Mouse (Mus musculus): ENCODE measurements around the gene Efcab9. TPM values are rescaled to one million over a fixed set of nuclear protein-coding genes. Genes with fewer than 3 reads are reported as not detected.

Efcab9 gene
- polyA plus RNA-seq, 1 experiment from 2014 or later: not detected

DNA sequence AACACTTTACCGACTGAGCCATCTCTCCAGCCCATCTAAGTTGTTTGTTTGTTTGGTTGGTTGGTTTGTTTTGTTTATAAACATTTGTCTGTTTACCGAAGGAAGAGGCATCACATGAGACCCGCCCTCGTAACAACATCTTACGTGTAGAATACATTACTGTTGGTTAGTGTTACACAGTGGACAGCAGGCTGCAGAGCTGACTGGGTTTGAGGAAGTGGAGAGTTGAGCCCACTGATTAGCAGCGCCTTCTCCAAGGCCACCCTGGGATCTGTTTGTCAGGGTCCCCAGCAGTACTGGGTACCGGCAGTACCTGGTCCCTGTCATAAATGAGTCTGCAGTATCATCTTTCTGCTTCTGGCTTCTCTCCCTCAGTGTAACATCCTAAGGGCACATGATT, 36.2 kb upstream of the Efcab9 start:
- no peak overlapping the region for H3K27ac ChIP-seq
- no peaks in the 10 kb centered on the region for H3K9me3 ChIP-seq (ENCODE audit: control insufficient read depth, low read length)
- H3K4me2 ChIP-seq (replicated peaks): no peak overlapping the region
- H3K36me3 ChIP-seq (replicated peaks; ENCODE audit: control insufficient read depth, insufficient read depth): no peaks in the 10 kb centered on the region
- no peak for DNase-seq (ENCODE audit: low spot score)
- 88% methylated on average over 7 of the region's 7 CpGs for WGBS
- no peaks in the 10 kb centered on the region for H3K27me3 ChIP-seq (ENCODE audit: control insufficient read depth, insufficient read depth, low read length)
- peaks cover 8% of the 10 kb centered on the region for H3K4me1 ChIP-seq (replicated peaks; ENCODE audit: control insufficient read depth, insufficient read depth, low read length)
- no peak overlapping the region for H3K4me3 ChIP-seq (replicated peaks; ENCODE audit: low read length)
- H3K9ac ChIP-seq: no peak overlapping the region
- no peak for ATAC-seq (ENCODE audit: low FRiP score)

- ATAC-seq (ENCODE audit: low FRiP score) (no peak), DNase-seq (ENCODE audit: low spot score) (no peak)
- Histone ChIP-seq H3K36me3 (replicated peaks; ENCODE audit: control insufficient read depth, insufficient read depth) (no peaks in the 10 kb centered on the region), H3K9me3 (ENCODE audit: control insufficient read depth, low read length) (no peaks in the 10 kb centered on the region), H3K27ac (no peak overlapping the region), H3K27me3 (ENCODE audit: control insufficient read depth, insufficient read depth, low read length) (no peaks in the 10 kb centered on the region), H3K4me1 (replicated peaks; ENCODE audit: control insufficient read depth, insufficient read depth, low read length) (peaks cover 8% of the 10 kb centered on the region), H3K4me3 (replicated peaks; ENCODE audit: low read length) (no peak overlapping the region), H3K9ac (no peak overlapping the region), H3K4me2 (replicated peaks) (no peak overlapping the region)
- 81% methylated on average over 10 of the region's 10 CpGs for WGBS
These were observed 35.3 kb upstream of the Efcab9 start for GRCm38 (mm10) chr11:32567000-32567855.

- ATAC-seq (ENCODE audit: low FRiP score) (no peak), DNase-seq (ENCODE audit: low spot score) (no peak)
- 91% methylated on average over 6 of the region's 6 CpGs for WGBS
- Histone ChIP-seq H3K4me2 (replicated peaks) (no peak overlapping the region), H3K36me3 (replicated peaks; ENCODE audit: control insufficient read depth, insufficient read depth) (no peaks in the 10 kb centered on the region), H3K27ac (no peak overlapping the region), H3K9me3 (ENCODE audit: control insufficient read depth, low read length) (no peaks in the 10 kb centered on the region), H3K4me1 (replicated peaks; ENCODE audit: control insufficient read depth, insufficient read depth, low read length) (peaks cover 8% of the 10 kb centered on the region), H3K4me3 (replicated peaks; ENCODE audit: low read length) (no peak overlapping the region), H3K9ac (no peak overlapping the region), H3K27me3 (ENCODE audit: control insufficient read depth, insufficient read depth, low read length) (no peaks in the 10 kb centered on the region)
These were observed 34.3 kb upstream of the Efcab9 start for GRCm38 (mm10) chr11:32566184-32566583.

DNA sequence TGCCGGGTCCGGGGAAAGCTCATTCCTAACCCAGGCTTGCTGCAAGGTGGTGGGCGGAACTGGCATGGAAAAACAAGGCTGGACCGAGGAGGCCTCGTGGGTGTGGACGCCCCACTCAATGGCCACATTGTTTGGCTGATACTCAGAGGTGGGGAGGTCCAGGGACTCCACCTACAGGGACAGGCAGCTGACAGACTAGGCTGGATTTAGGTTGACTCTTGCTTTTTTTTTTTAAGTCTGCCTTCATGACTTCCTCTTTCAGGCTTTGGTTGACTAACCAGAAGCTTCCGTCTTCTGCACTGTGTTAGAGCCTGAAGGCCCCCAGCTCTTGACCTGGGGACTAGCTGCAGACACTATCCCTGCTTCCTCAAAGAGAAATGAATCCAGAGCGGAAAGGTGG, 33.2 kb upstream of the Efcab9 start:
- ATAC-seq (ENCODE audit: low FRiP score): no peak
- no peak for DNase-seq (ENCODE audit: low spot score)
- Histone ChIP-seq H3K4me2 (replicated peaks) (no peak overlapping the region), H3K9me3 (ENCODE audit: control insufficient read depth, low read length) (no peaks in the 10 kb centered on the region), H3K4me3 (replicated peaks; ENCODE audit: low read length) (no peak overlapping the region), H3K4me1 (replicated peaks; ENCODE audit: control insufficient read depth, insufficient read depth, low read length) (peaks cover 8% of the 10 kb centered on the region), H3K36me3 (replicated peaks; ENCODE audit: control insufficient read depth, insufficient read depth) (no peaks in the 10 kb centered on the region), H3K27ac (no peak overlapping the region), H3K27me3 (ENCODE audit: control insufficient read depth, insufficient read depth, low read length) (no peaks in the 10 kb centered on the region), H3K9ac (no peak overlapping the region)
- 59% methylated on average over 8 of the region's 8 CpGs for WGBS

DNA sequence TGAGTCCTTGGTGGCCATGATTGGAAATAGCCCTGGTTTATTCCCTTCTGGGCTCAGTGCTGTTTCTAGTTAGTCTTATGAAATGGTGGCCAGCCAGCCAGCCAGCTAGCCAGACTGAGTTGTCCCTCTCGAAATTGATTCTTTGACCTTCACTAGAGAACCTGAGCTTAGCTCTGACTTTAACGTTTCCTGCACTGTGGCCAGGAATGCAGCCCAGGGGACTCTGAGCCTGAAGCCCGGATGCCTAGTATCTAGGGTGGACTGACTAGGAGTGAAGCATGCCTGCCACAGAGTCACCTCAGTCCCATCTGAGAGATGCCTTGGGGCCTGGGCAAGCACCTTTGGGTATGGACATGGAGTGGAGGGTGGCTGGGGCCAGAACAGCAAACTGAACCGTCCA, 32.7 kb upstream of the Efcab9 start:
- no peak for DNase-seq (ENCODE audit: low spot score)
- H3K4me3 ChIP-seq (replicated peaks; ENCODE audit: low read length): no peak overlapping the region

DNA sequence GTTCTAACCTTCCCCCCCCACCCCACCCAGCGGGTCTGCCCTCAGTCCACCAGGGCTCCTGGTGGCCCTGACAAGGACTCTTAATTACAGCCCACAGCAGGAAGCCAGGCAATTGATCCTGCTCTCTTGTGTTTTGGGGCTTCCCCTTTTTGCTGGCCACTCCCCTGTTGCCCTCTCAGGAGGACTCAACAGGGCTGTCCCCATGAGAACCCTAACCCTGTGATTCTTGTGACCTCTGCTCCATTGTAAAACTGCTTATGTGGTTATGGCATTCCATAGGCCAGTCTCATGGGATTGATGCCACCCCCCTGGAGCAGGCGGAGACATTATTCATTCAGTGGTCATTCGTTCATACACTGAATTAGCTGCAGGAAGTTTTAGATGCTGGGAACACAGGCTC, 31.8 kb upstream of the Efcab9 start:
- no peaks in the 10 kb centered on the region for H3K36me3 ChIP-seq (replicated peaks; ENCODE audit: control insufficient read depth, insufficient read depth)
- H3K4me3 ChIP-seq (replicated peaks; ENCODE audit: low read length): no peak overlapping the region
- H3K4me1 ChIP-seq (replicated peaks; ENCODE audit: control insufficient read depth, insufficient read depth, low read length): peaks cover 8% of the 10 kb centered on the region
- H3K9ac ChIP-seq: no peak overlapping the region
- H3K27me3 ChIP-seq (ENCODE audit: control insufficient read depth, insufficient read depth, low read length): no peaks in the 10 kb centered on the region
- no peak for DNase-seq (ENCODE audit: low spot score)
- H3K27ac ChIP-seq: no peak overlapping the region
- 33% methylated on average over 3 of the region's 3 CpGs for WGBS
- H3K9me3 ChIP-seq (ENCODE audit: control insufficient read depth, low read length): no peaks in the 10 kb centered on the region
- no peak overlapping the region for H3K4me2 ChIP-seq (replicated peaks)
- no peak for ATAC-seq (ENCODE audit: low FRiP score)

More for the DNA sequence above, 32.7 kb upstream of the Efcab9 start:
- Histone ChIP-seq H3K27me3 (ENCODE audit: control insufficient read depth, insufficient read depth, low read length) (no peaks in the 10 kb centered on the region), H3K9ac (no peak overlapping the region), H3K9me3 (ENCODE audit: control insufficient read depth, low read length) (no peaks in the 10 kb centered on the region), H3K4me1 (replicated peaks; ENCODE audit: control insufficient read depth, insufficient read depth, low read length) (peaks cover 8% of the 10 kb centered on the region), H3K36me3 (replicated peaks; ENCODE audit: control insufficient read depth, insufficient read depth) (no peaks in the 10 kb centered on the region), H3K4me2 (replicated peaks) (no peak overlapping the region), H3K27ac (no peak overlapping the region)
- no peak for ATAC-seq (ENCODE audit: low FRiP score)
- 73% methylated on average over 4 of the region's 4 CpGs for WGBS

- no peak overlapping the region for H3K4me3 ChIP-seq (replicated peaks; ENCODE audit: low read length)
- H3K9ac ChIP-seq: no peak overlapping the region
- H3K27ac ChIP-seq: no peak overlapping the region
- no peaks in the 10 kb centered on the region for H3K9me3 ChIP-seq (ENCODE audit: control insufficient read depth, low read length)
- 74% methylated on average over 5 of the region's 5 CpGs for WGBS
- ATAC-seq (ENCODE audit: low FRiP score): no peak
- peaks cover 8% of the 10 kb centered on the region for H3K4me1 ChIP-seq (replicated peaks; ENCODE audit: control insufficient read depth, insufficient read depth, low read length)
- no peaks in the 10 kb centered on the region for H3K27me3 ChIP-seq (ENCODE audit: control insufficient read depth, insufficient read depth, low read length)
- no peak overlapping the region for H3K4me2 ChIP-seq (replicated peaks)
- DNase-seq (ENCODE audit: low spot score): no peak
- no peaks in the 10 kb centered on the region for H3K36me3 ChIP-seq (replicated peaks; ENCODE audit: control insufficient read depth, insufficient read depth)
These were observed 30.8 kb upstream of the Efcab9 start for GRCm38 (mm10) chr11:32562706-32563105.

- Histone ChIP-seq H3K4me3 (replicated peaks; ENCODE audit: low read length) (no peak overlapping the region), H3K9ac (no peak overlapping the region), H3K27ac (no peak overlapping the region), H3K4me2 (replicated peaks) (no peak overlapping the region), H3K36me3 (replicated peaks; ENCODE audit: control insufficient read depth, insufficient read depth) (no peaks in the 10 kb centered on the region), H3K9me3 (ENCODE audit: control insufficient read depth, low read length) (no peaks in the 10 kb centered on the region), H3K27me3 (ENCODE audit: control insufficient read depth, insufficient read depth, low read length) (no peaks in the 10 kb centered on the region), H3K4me1 (replicated peaks; ENCODE audit: control insufficient read depth, insufficient read depth, low read length) (peaks cover under 1% of the 10 kb centered on the region; the same call in 1 of the 2 replicates)
- ATAC-seq (ENCODE audit: low FRiP score) (no peak), DNase-seq (ENCODE audit: low spot score) (no peak)
- WGBS: 67% methylated on average over 10 of the region's 10 CpGs
These were observed 29.8 kb upstream of the Efcab9 start for GRCm38 (mm10) chr11:32561465-32562355.

DNA sequence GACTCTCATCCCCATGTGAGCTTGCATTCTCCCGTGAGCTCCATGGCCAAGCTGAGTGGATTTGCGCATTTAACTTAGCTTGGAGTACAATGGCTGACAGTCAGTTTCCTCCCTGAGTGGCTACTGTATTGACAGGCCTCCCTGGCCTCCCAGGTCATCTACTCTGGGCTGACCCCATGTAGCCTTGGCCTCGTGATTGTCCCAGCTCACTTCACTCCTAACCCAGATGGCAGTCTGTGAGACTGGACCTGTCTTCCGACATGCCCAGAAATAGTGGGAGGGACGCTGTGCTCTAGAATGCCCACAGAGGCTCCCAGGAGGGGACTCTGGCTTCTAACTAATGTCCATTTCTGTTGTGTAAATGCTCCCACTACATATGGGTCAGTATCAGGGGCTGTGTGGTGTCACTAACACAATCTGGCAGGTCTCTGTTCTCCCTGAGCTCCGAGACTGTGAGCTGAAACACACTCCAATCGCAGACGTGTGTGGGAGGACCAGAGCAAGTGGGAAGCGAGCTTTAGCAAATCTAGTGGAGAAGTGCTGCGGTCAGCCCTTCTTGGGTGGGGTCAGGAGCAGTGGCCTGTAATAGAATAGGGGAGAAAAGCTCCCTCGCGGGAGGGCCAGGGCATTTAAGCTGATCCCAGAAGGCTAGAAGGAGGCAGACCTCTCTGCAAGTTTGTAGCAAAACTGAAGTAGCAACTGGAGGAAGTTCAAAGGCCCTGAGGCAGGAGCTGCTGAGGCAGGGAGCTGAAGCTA, 28.3 kb upstream of the Efcab9 start:
- H3K27ac ChIP-seq: no peak overlapping the region
- no peak for ATAC-seq (ENCODE audit: low FRiP score)
- no peaks in the 10 kb centered on the region for H3K4me1 ChIP-seq (replicated peaks; ENCODE audit: control insufficient read depth, insufficient read depth, low read length)

More for the DNA sequence above, 28.3 kb upstream of the Efcab9 start:
- no peak overlapping the region for H3K4me3 ChIP-seq (replicated peaks; ENCODE audit: low read length)
- H3K36me3 ChIP-seq (replicated peaks; ENCODE audit: control insufficient read depth, insufficient read depth): no peaks in the 10 kb centered on the region
- H3K27me3 ChIP-seq (ENCODE audit: control insufficient read depth, insufficient read depth, low read length): no peaks in the 10 kb centered on the region
- H3K9me3 ChIP-seq (ENCODE audit: control insufficient read depth, low read length): no peaks in the 10 kb centered on the region
- no peak overlapping the region for H3K9ac ChIP-seq
- H3K4me2 ChIP-seq (replicated peaks): no peak overlapping the region
- 82% methylated on average over 12 of the region's 12 CpGs for WGBS
- no peak for DNase-seq (ENCODE audit: low spot score)

Data from hindbrain, embryonic 14.5 days (tissue).